Mouse (Mus musculus) urinary bladder, postnatal 36 days (tissue): Measurements from ENCODE around the gene 4930426L09Rik.

Experiments
- DNase-seq, 2 experiments: peaks; one replicate each; pipeline ENCODE4 v3.0.0; 2022; ENCODE audit warnings: low spot score in 2 of 2, mixed read lengths in 1 of 2

Gene 4930426L09Rik

GRCm38 (mm10) chr2:18998054-18998478 lies at the start of gene 4930426L09Rik, which contains the start of gene Pip4k2a:
4930426L09Rik (plus strand) TSS chr2:18998343.
Pip4k2a (minus strand) TSS chr2:18998126.
- DNase-seq, result peak; percentile 89 to 90

DNA sequence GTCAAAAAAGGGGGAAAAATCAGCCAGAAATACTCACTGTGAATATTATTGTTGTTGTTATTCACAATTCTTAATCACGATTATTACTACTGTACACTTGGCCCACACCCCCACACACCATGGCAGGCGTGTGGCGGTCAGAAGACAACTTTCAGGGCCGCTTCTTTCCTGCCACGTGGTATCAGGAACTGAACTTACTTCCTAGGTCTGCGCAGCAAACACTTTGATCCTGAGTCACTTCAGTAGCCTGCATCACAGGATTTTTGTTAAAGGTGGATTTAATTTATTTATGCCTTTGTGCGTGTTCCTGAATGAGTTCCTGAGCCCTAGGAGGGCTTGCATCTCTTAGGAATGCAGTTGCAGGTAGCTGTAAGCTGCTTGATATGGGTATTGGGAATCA lies 49.4 kb upstream of the 4930426L09Rik start:
- DNase-seq, result no peak

- DNase-seq, result no peak
Observed at GRCm38 (mm10) chr2:18950758-18951157, 47.4 kb upstream of the 4930426L09Rik start.

DNA sequence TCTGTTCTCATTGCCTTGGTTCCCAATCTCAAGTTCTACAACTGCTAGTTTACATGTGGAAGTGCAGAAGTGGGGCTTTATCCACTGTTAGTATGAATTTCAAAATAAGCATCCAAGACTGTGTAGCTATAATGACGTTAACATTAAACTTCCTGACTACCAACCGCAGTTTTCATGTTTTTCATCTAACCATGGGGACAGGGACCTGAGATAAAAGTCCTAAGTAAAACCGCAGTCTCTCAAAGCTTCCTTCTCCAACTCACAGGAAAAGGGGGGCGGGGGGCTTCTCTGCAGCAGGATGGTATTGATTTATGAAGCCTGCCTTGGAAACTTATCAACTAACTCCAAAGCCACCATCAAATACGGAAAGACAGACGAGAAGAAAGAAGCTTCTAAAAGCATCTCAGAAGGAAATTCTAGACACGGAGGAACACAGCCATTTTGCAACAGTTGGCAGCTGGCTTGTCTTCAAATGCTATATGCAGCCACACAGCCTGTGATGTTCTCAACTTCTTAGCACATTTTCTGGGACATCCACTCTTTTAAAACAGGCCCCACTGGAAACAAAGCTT lies 46.0 kb upstream of the 4930426L09Rik start:
- DNase-seq, result no peak

- no peak for DNase-seq
Observed at GRCm38 (mm10) chr2:18954422-18954821, 43.7 kb upstream of the 4930426L09Rik start.

GRCm38 (mm10) chr2:18955022-18955421 lies 43.1 kb upstream of the 4930426L09Rik start:
- no peak for DNase-seq

DNA sequence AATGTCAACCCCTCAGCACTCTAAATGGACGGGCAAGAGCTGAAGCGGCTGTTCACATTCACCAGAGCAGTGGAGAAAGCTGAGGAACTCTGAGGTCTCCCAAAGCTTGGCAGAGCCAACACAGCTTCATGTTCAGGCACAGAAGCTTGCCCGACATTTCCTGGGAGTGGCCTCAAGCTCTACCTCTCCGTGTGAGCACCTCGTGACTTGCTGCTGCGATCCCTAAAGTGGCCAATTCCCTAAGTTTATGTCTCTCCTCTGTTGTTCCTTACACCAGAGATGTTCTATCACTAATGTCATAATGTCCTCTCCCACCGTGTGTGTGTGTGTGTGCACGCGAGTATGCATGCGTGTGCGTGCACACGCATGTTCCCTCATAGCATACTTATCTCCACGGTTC lies 42.5 kb upstream of the 4930426L09Rik start:
- no peak for DNase-seq

DNA sequence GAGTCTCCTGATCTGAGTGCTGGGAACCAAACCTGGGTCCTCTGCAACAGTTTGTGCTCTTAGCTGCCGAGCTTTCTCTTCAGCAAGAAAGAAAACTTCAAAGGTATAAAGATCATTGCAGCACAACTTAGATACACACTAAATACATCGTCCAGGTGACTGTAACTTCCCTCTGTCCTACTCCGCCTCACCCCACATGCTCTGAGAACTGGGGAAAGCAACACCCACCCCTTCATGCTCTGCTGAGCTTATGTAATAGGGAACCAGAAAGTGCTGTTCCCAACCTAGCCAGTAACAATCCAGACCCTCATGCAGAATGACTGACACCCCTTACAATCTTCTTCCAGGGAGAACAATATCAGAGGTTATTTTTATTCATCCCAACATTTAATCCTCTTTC lies 41.7 kb upstream of the 4930426L09Rik start:
- DNase-seq, result no peak

GRCm38 (mm10) chr2:18956945-18957344 lies 41.2 kb upstream of the 4930426L09Rik start:
- DNase-seq, result no peak

- no peak for DNase-seq
Observed at GRCm38 (mm10) chr2:18957459-18957858, 40.7 kb upstream of the 4930426L09Rik start.

DNA sequence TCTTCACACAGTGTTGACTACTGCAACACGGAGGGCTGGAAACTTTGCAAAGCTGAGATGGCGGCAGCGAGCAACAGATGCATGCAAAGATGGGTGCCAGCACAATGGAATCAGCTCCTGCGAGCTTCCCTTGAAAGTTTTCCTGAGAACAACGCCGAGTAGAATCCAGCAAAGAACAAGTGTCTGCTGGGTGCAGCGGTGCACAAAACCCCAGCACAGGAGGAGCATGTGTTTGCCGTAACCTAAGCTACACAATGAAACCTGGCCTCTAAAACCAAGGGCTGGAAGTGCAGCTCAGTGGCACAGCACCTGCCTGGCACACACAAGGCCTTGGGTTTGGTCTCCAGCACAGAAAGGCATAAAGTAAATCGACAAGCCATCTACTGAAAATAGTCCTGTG lies 40.1 kb upstream of the 4930426L09Rik start:
- DNase-seq, result no peak

GRCm38 (mm10) chr2:18958501-18958900 lies 39.6 kb upstream of the 4930426L09Rik start:
- no peak for DNase-seq

DNA sequence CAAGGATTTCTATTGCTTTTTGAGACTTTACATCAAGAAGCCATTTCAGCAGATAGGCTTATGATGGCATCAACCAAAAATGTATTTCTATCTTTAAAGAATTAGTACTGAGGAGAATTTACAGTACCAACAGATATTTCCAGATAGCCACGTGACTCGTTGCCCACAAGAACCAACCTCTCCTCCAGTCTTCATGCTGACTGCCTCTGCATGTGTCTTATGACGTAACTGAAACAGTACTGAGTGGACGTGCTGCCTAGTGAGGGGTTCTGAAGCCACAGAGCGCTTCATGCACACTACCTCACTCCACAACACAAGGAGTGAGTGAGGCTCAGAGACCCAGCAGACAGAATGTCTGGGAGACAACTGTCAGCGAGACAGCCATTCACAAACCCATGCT lies 39.1 kb upstream of the 4930426L09Rik start:
- no peak for DNase-seq

DNA sequence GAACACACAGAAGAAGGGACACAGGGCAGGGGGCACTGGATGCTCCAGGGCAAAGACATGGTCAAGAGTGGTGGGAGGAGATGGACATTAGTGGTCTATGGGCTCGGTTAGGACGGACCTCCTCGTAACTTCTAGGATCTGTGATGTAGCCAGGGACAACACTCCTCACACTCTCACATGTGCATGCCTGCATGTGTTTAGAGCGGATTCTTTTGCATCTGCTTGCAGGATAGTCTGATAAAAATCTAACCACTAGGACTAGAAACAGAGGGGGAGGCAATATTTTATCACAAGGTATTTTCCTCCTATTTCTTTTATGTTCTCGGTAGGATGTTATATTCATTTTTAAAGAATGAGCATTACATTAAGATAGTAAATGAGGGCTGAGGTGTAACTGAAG lies 38.6 kb upstream of the 4930426L09Rik start:
- DNase-seq, result no peak

- no peak for DNase-seq
Observed at GRCm38 (mm10) chr2:18960376-18960973, 37.7 kb upstream of the 4930426L09Rik start.

DNA sequence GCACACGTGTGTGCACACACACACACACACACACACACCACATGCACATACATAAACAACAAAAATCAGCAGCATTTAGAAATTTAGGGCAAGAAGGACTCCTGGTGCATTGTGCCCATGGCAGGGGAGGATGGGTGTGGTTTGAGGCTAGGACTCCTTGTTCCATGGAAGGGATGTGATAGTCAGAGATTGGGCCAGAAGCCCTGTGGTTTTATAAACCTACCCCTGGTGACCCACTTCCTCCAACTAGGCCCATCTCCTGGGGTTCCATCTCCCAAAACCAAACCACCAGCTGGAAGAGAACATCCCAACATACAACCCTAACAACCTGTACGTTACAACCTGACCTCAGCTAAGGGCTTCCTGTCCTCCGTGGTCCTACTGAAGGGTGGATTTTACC lies 35.6 kb upstream of the 4930426L09Rik start:
- no peak for DNase-seq

GRCm38 (mm10) chr2:18963286-18964040 lies 34.7 kb upstream of the 4930426L09Rik start:
- DNase-seq, result no peak

DNA sequence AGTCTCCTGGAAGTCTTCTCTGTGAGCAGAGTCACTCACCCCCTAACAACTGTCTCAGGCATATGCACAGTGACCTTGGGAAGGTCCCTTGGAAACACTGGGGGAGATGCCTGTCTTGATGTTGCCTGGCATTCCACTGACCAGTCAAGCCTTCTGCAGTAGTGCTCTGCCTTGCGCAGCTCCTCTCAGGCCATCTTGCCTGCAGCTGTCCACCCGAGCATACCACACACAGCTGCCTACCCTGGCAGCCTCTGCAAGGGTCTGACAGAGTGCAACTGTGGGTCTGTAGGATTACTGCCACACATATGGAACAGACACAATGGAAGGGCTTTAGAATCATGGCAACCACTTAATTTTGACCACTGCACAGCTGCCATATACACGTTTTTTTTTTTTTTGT lies 33.0 kb upstream of the 4930426L09Rik start:
- DNase-seq, result no peak

- DNase-seq, result no peak
Observed at GRCm38 (mm10) chr2:18965950-18966349, 32.2 kb upstream of the 4930426L09Rik start.

DNA sequence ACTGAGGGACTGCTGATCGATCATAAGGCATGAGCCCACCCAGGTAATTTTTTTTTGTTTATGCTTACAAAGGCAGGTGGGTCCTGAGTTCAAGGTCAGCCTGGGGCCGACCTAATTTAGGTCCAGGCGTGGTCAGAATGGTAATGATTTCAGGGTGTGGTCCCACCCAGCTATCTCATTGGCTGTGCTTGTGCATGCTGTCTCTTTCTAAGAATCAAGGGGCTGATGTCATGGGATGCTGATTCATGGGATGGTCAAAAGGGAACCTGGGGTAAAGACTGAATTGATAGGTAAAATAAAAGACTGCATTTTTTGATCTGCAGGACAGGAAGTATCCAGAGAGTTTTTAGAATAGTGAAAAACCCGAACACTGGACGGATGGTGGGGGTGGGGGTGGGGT lies 31.6 kb upstream of the 4930426L09Rik start:
- no peak for DNase-seq

GRCm38 (mm10) chr2:18967451-18968063 lies 30.6 kb upstream of the 4930426L09Rik start:
- DNase-seq, result no peak

GRCm38 (mm10) chr2:18969066-18969681 lies 29.0 kb upstream of the 4930426L09Rik start:
- no peak for DNase-seq
